Mouse (Mus musculus): Measurements from ENCODE around the gene Srsf10. TPM values are rescaled to one million over a fixed set of nuclear protein-coding genes. Genes with fewer than 3 reads are reported as not detected.

The Srsf10 gene
- polyA plus RNA-seq, 1 experiment from 2014 or later: 383 TPM

DNA sequence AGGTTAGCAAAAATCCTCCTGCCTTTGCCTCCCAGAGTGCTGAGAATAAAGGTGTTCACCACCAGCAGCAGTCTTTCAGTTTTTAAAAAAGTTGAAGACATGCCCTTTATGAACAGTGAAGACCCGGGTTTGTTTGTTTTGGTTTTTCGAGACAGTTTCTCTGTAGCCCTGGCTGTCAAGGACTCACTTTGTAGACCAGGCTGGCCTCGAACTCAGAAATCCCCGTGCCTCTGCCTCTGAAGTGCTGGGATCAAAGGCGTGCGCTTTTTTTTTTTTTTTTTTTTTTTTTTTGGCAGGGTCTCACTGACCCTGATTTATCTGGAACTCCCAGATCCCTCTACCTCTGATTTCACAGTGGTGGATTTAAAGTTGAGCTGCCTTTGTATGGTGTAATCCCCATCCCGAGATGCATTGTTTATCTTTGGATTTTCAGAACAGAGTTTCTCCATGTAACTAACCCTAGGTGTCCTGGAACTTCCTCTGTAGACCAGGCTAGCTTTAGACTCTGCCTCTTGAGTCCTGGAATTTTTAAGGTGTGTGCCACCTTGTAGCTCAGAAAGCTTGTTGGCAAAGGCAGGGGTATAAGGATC, 2.1 kb downstream of the Srsf10 start:
- no peak for DNase-seq (ENCODE audit: low spot score)
- peak overlapping the region; percentile 100 for H3K27ac ChIP-seq (replicated peaks)
- WGBS: 16% methylated on average over 7 of the region's 7 CpGs

DNA sequence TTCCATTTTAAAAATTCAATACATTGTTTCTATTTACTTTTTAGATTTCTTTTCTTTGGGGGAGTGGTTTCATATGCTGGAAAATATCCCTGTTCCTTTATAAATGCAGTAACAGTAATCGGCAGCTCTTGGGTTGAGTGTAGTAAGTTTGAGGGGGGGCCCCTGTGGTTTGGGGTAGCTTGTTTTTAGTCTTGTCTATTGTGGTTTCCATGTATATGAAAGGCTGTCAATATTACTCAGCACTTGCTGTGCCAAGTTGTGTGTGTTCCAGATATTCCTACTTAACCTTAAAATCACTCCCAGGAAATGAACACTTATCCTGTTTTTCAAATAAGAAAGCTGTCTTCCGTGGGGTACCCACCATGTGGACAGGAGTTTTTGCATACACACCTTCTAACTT, 13.4 kb downstream of the Srsf10 start:
- H3K4me3 ChIP-seq: no peak overlapping the region
- peaks cover 71% of the 10 kb centered on the region for H3K36me3 ChIP-seq (replicated peaks)
- WGBS: 76% methylated on average over 2 of the region's 2 CpGs
- H3K4me1 ChIP-seq: peaks cover 24% of the 10 kb centered on the region
- H3K27ac ChIP-seq (replicated peaks): no peak overlapping the region
- no peak for DNase-seq (ENCODE audit: low spot score)
- H3K9me3 ChIP-seq: no peaks in the 10 kb centered on the region
- H3K27me3 ChIP-seq (replicated peaks; ENCODE audit: low read depth, poor library complexity, severe bottlenecking): no peaks in the 10 kb centered on the region

More for the DNA sequence above, 2.1 kb downstream of the Srsf10 start:
- Histone ChIP-seq H3K36me3 (replicated peaks) (peaks cover 40% of the 10 kb centered on the region), H3K4me1 (peaks cover 49% of the 10 kb centered on the region), H3K9me3 (no peaks in the 10 kb centered on the region), H3K4me3 (peak overlapping the region; percentile 95), H3K27me3 (replicated peaks; ENCODE audit: low read depth, poor library complexity, severe bottlenecking) (no peaks in the 10 kb centered on the region)

DNA sequence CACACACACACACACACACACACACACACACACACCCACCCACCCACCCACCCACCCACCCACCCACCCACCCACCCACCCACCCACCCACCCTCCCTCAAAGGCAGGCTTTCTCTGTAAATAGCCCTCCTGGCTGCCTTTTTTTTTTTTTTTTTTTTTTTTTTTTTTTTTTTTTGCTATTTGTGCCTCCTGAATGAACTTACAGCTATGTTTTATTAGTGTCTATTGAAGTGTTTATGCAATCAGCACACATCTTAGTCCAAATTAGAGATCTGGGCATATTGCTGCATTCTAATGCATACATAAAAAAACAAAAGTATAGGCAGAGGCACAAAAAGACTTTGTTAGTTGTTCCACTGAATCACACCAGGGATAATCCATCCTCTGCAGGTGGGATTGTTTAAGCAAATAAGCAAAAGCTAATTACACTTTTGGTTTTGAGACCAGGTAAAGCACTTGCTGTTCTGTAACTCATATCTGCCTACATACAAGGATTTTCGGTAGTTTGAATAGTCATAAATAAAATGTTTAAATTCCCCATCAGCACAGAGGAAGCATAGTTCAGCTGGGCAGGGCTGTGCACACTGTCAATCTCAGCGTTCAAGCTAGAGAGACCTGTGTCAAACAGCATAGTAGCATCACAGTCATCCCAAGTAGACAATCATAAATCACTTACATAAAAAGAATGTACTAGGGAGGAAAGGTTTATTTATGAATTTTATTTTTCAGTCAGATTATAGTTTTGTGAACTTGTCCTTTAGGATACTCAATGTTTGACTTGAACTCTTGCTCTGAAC, 14.9 kb downstream of the Srsf10 start:
- Histone ChIP-seq H3K4me1 (peaks cover 38% of the 10 kb centered on the region), H3K9me3 (no peaks in the 10 kb centered on the region), H3K27ac (replicated peaks) (no peak overlapping the region), H3K36me3 (replicated peaks) (peaks cover 64% of the 10 kb centered on the region), H3K27me3 (replicated peaks; ENCODE audit: low read depth, poor library complexity, severe bottlenecking) (no peaks in the 10 kb centered on the region), H3K4me3 (peak overlapping the region; percentile 83; the same call in 1 of the 2 replicates)
- WGBS: 66% methylated on average over 2 of the region's 2 CpGs
- DNase-seq (ENCODE audit: low spot score): no peak

DNA sequence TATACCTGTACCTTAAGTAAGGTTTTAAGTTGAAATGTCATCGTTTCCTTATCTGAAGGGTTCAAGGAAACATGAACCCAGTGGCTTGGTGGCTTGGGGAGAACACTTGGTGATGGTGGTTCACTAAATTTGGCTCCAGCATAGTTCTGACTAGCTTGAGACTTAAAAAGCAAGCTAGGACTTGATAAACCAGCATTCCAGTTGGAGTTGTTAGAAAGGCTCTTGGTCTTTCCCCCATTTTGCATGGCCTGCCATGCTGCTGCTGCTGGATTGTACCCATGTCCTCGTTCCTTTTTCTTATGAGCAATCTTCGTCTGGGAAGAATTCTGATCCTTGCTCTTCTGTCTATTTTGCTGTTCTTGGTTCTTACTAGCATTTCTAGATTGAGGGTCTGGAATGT, 16.5 kb downstream of the Srsf10 start:
- no peak for DNase-seq (ENCODE audit: low spot score)
- Histone ChIP-seq H3K4me3 (peak overlapping the region; percentile 83), H3K27ac (replicated peaks) (peak overlapping the region; percentile 99; the same call in 1 of the 2 replicates), H3K36me3 (replicated peaks) (peaks cover 50% of the 10 kb centered on the region), H3K9me3 (no peaks in the 10 kb centered on the region), H3K27me3 (replicated peaks; ENCODE audit: low read depth, poor library complexity, severe bottlenecking) (no peaks in the 10 kb centered on the region), H3K4me1 (peaks cover 54% of the 10 kb centered on the region)
- WGBS: 63% methylated on average over 3 of the region's 3 CpGs

DNA sequence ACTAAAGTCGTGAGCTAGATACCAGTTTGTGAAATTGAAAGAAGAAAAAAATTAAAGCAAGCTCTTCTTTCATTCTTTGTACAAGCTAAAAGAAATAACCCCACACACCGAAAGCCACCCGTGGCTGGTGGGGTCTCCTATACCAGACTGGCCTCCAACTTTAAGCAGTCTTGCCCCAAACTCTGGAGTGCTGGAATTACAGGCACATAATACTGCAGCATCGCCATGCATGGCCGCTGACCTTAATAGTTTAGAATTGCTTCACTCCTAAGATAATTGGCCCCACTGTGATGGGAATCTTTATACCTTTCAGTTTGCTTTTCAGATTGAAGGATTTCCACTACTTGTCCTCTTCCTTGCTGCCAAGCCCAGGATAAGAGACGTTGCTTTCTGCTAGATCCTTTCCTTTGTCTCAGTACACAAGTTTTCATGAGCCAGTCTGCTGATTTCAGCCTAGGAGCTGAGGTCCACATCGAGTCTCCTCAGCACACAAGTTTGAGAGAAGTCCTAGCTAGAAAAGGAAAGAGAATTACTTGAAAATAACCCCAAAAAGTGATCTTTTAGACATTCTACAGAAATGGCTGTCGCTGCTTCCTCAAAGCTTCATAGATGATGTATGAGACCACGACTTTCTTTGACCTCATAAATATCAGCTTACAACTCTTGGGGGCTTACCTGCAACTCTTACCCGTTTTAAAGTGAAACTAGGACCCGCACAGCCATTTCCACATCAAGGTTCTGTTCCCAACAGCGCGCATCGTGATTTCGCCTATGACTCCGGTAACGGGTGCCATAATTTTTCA, 17.2 kb downstream of the Srsf10 start:
- Histone ChIP-seq H3K27me3 (replicated peaks; ENCODE audit: low read depth, poor library complexity, severe bottlenecking) (no peaks in the 10 kb centered on the region), H3K36me3 (replicated peaks) (peaks cover 46% of the 10 kb centered on the region), H3K4me3 (peak overlapping the region; percentile 83), H3K9me3 (no peaks in the 10 kb centered on the region), H3K4me1 (peaks cover 56% of the 10 kb centered on the region), H3K27ac (replicated peaks) (peak overlapping the region; percentile 99)
- DNase-seq (ENCODE audit: low spot score): no peak
- WGBS: 14% methylated on average over 17 of the region's 17 CpGs

DNA sequence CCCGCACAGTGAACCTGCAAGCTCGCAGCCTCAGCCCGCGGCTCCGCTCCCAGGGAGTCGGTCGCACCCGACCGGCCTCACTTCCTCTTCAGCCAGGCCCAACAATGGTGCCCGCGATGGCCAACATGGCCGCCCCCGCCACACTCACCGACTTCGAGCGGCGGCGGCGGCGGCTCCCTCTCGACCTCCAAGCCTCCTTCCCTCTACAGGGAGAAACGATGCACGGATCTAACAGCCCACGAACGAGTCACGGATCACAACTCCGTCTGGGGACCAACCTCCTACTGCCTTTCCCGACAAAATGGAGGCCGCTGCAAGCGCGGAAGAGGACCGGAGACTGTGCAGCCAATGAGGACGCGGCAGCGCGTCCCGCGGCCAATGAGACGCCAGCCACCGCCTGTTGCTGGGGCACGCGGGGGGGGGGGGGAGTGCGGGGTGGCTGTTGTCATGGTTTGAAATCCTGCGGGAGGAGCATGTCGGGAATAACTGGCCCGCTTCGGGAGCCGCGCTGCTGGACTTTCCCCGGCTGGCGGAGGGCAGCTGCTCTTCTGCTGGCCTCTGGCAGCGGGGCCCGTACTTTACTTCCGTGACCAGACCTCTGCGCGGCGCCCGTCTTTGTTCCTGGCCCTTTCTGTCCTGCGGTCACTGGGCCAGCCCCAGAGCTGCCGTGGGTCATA, 18.1 kb downstream of the Srsf10 start, which contains the start of gene Pnrc2:
Pnrc2 (minus strand) TSS at position 325 of the 677 bp plus-strand sequence.
- H3K4me1 ChIP-seq: peaks cover 56% of the 10 kb centered on the region
- H3K27me3 ChIP-seq (replicated peaks; ENCODE audit: low read depth, poor library complexity, severe bottlenecking): no peaks in the 10 kb centered on the region
- no peaks in the 10 kb centered on the region for H3K9me3 ChIP-seq
- H3K27ac ChIP-seq (replicated peaks): peak within 1 kb of the TSS; percentile 99
- peak within 1 kb of the TSS; percentile 83 for H3K4me3 ChIP-seq
- peaks cover 45% of the 10 kb centered on the region for H3K36me3 ChIP-seq (replicated peaks)
- WGBS: under 1% methylated on average over 60 of the region's 60 CpGs
- peak; percentile 99 for DNase-seq (ENCODE audit: low spot score)

DNA sequence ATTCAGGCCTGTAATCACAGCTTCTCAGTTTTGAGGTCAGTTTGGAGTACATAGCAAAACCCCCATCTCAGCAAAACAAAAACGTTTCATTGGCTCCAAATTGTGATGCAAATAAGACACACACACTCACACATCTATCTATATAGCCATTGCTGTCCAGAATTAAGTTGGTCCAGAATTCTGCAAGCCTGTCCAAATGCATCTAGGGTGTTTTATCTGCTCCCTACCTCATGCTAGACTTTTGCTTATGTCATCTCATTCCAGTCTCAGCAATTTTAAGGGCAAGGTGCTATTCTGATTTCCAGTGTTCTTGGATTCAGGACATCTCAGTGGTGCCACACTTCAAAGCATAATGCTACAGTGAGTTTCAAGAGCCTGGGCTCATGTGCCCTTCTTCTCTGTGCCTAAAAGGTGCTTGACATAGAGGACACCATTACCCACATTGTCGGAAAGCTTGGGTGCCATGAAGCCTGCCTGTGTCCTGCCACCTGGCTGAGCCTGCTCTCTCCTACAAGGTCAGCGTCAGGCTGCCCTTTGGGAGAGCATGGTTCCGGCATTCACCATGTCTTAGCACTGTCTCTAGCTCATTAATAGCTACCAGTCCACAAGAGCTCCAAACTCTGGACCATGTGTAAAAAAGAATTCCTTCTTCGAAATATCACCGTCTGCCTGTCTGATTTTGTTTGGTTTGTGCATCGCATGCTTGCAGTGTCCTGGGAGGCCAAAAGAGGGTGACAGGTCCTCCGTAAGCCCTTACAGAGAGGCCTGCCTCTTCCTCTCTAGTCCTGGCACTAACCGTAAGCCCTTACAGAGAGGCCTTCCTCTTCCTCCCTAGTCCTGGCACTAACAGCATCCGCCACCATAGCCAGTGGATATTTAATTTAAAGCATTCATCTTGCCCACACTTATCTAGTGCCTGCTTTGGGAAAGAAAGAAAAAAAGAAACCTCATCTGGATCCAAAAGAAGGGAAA, 19.3 kb downstream of the Srsf10 start:
- no peak for DNase-seq (ENCODE audit: low spot score)
- Histone ChIP-seq H3K27ac (replicated peaks) (peak overlapping the region; percentile 99), H3K9me3 (no peaks in the 10 kb centered on the region), H3K4me1 (peaks cover 60% of the 10 kb centered on the region), H3K27me3 (replicated peaks; ENCODE audit: low read depth, poor library complexity, severe bottlenecking) (no peaks in the 10 kb centered on the region), H3K4me3 (peak overlapping the region; percentile 83; the same call in 1 of the 2 replicates), H3K36me3 (replicated peaks) (peaks cover 33% of the 10 kb centered on the region)
- WGBS: 82% methylated on average over 10 of the region's 10 CpGs

DNA sequence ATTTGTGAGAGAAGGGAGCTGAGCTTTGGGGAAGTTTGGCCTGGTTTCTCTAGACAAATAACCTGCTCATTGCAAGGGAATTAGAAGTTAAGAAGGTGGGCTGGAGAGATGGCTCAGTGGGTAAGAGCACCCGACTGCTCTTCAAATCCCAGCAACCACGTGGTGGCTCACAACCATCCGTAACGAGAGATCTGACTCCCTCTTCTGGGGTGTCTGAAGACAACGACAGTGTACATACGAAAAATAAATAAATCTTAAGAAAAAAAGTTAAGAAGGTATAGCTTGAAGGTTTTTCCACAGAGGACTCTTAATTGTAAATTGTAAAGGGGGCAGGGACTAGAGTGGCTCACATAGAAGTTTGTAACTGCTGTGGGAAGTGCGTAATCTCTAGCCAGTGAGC, 20.0 kb downstream of the Srsf10 start:
- Histone ChIP-seq H3K27ac (replicated peaks) (peak overlapping the region; percentile 99), H3K9me3 (no peaks in the 10 kb centered on the region), H3K36me3 (replicated peaks) (peaks cover 28% of the 10 kb centered on the region), H3K4me1 (peaks cover 58% of the 10 kb centered on the region), H3K4me3 (peak overlapping the region; percentile 83), H3K27me3 (replicated peaks; ENCODE audit: low read depth, poor library complexity, severe bottlenecking) (no peaks in the 10 kb centered on the region)
- 40% methylated on average over 7 of the region's 7 CpGs for WGBS
- DNase-seq (ENCODE audit: low spot score): no peak

DNA sequence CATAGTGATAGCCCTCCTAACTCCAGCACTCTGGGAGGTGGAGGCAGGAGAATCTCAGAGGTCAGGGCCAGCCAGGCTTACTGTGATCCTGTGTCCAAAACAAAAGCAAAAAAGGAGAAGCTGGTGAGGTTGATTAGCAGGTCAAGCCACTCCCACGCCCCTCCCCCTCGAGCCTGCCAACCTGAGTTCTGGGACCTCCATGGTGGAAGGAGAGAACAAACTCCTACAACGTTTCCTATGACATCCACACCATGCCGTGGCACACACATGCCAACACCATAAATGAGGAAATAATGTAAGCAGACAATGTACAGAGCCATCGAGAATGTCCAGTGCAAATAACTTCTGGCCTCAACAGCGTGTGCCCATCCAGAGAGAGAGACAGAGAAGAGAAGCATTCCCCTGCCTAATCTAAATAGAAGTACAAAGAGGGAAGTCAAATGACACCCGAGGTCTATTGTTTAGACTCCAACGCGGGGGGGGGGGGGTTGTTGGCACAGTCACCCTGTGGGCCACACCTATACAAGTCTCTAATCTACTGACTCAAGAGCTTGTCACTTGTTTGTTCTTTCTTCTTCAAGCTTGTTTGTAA, 20.5 kb downstream of the Srsf10 start:
- WGBS: 10% methylated on average over 9 of the region's 9 CpGs
- peak; percentile 69 for DNase-seq (ENCODE audit: low spot score)
- Histone ChIP-seq H3K9me3 (no peaks in the 10 kb centered on the region), H3K27me3 (replicated peaks; ENCODE audit: low read depth, poor library complexity, severe bottlenecking) (no peaks in the 10 kb centered on the region), H3K27ac (replicated peaks) (peak overlapping the region; percentile 99), H3K4me1 (peaks cover 52% of the 10 kb centered on the region), H3K36me3 (replicated peaks) (peaks cover 23% of the 10 kb centered on the region), H3K4me3 (peak overlapping the region; percentile 45)

DNA sequence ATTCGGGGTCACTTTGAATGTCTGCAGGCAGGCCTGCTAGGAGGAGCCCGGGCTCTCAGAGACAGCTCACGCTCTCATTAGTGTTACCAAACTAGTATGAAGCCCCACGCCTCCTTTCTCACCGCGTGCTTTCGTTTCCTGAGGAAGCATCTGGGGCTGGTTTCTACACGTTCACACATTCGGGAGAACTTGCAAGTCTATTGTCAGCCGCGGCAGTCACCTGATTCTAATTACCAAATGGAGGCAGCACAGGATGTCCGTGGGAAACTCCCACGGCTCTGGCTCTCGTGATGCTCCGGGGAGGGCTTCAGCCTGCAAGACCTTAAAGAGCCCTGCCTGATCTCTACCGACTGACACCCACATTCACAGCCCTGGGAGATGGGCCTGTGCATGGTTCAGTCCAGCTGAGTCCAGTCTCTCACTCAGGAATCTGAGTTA, 21.1 kb downstream of the Srsf10 start:
- Histone ChIP-seq H3K27ac (replicated peaks) (peak overlapping the region; percentile 99), H3K9me3 (no peaks in the 10 kb centered on the region), H3K4me1 (peaks cover 47% of the 10 kb centered on the region), H3K27me3 (replicated peaks; ENCODE audit: low read depth, poor library complexity, severe bottlenecking) (no peaks in the 10 kb centered on the region), H3K4me3 (peak overlapping the region; percentile 45), H3K36me3 (replicated peaks) (peaks cover 18% of the 10 kb centered on the region)
- DNase-seq (ENCODE audit: low spot score): peak; percentile 70
- 2% methylated on average over 16 of the region's 16 CpGs for WGBS

DNA sequence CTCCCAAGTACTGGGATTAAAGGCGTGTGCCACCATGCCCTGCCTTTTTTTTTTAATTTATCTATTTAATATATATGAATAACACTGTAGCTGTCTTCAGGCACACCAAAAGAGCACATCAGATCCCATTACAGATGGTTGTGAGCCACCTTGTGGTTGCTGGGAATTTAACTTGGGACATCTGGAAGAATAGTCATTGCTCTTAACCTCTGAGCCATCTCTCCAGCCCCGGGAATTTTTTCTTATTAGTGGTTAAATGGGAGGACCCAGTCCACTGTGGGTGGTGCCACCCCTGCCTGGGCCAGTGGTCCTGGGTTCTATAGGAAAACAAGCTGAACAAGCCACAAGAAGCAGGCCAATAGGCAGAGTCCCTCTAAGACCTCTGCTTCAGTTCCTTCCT, 22.2 kb downstream of the Srsf10 start:
- no peak for DNase-seq (ENCODE audit: low spot score)
- WGBS: 75% methylated on average over 2 of the region's 2 CpGs
- Histone ChIP-seq H3K4me1 (peaks cover 37% of the 10 kb centered on the region), H3K27me3 (replicated peaks; ENCODE audit: low read depth, poor library complexity, severe bottlenecking) (0 out of 2 replicates have a peak, but pooled peaks cover 6% of the 10 kb centered on the region), H3K27ac (replicated peaks) (no peak overlapping the region), H3K36me3 (replicated peaks) (peaks cover 7% of the 10 kb centered on the region), H3K4me3 (no peak overlapping the region), H3K9me3 (no peaks in the 10 kb centered on the region)

Measured in embryonic facial prominence, embryonic 10.5 days (tissue).